Mouse (Mus musculus) kidney, adult 18-20 months (tissue): ENCODE measurements around the gene Myadm.
"Not testable (repeated sequence)": the region's sequence is repeated elsewhere in the genome, so short reads cannot be mapped to it uniquely, and the experiment has no call there.

ENCODE experiments used
- DNase-seq: peaks from one replicate; pipeline ENCODE4 v3.0.0; 2021

Gene Myadm

GRCm38 (mm10) chr7:3291197-3291596 lies 2.3 kb downstream of the Myadm start:
- DNase-seq = no peak

DNA sequence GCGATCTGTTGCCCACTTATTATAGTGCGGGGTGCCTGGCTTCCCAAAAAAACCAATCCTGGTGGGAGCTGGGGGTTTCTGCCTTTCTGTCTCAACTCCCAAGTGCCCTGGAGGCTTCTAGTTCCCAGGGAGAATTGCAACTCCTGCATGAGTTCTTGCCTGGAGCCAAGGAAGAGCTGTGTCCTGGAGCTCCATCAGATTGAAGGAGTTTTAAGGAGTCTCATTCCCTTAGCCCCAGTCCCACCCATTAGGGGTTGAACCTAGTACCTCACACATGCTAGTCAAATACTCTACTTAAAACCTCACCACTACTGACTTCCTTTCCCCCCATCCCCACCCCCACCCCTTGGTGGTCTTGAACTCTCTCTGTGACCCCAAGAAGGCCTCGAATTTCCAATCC lies 2.9 kb downstream of the Myadm start:
- DNase-seq = no peak

GRCm38 (mm10) chr7:3292271-3292670 lies 3.4 kb downstream of the Myadm start:
- not testable (repeated sequence) for DNase-seq

DNA sequence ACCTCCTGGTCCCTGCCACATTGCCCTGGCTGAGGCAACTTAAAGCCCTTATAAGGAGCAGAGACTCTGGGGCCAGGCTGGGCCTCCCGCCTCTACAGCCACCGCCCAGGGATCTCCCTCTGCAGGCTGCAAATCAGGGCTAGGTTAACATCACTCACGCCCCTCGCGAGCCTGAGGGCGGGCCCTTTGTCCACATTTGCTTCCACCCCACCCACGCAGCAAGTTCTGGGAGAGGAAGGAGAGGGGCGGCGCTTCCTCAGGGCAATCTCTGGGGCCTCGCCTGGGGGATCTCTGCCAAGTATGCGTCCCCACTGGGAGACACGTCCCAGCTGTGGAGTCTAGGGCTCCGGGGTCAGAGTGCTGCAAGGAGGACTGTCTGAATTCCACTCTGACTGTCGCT lies 3.9 kb downstream of the Myadm start:
- peak; percentile 89 for DNase-seq

DNA sequence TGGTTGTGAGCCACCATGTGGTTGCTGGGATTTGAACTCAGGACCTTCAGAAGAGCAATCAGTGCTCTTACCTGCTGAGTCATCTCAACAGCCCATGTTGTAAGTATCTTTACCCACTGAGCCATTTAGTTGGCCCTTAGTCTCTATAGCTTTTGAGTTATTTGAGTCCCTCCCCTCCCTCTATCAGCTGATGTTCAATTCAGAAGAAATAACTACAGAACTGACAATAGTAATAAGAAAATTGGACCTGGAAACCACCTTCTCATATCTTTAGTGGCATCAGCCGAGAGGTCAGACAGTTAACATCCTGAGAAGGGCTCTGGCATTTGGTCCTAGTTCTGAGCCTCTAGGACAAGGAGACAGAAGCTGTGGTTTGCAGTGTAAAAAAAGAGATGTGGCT lies 5.9 kb downstream of the Myadm start:
- no peak for DNase-seq

GRCm38 (mm10) chr7:3295321-3296110 lies 6.6 kb downstream of the Myadm start:
- DNase-seq = no peak

DNA sequence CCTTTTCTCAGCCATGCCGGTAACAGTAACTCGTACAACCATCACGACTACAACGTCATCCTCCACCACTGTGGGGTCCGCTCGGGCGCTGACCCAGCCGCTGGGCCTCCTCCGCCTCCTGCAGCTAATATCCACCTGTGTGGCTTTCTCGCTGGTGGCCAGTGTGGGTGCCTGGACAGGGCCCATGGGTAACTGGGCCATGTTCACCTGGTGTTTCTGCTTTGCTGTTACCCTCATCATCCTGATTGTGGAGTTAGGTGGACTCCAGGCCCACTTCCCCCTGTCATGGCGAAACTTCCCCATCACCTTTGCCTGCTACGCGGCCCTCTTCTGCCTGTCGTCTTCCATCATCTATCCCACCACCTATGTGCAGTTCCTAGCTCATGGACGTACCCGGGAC lies 7.8 kb downstream of the Myadm start:
- no peak for DNase-seq

GRCm38 (mm10) chr7:3299941-3300617 lies 11.2 kb downstream of the Myadm start:
- no peak for DNase-seq

GRCm38 (mm10) chr7:3300891-3301627 lies 12.2 kb downstream of the Myadm start:
- DNase-seq = no peak

DNA sequence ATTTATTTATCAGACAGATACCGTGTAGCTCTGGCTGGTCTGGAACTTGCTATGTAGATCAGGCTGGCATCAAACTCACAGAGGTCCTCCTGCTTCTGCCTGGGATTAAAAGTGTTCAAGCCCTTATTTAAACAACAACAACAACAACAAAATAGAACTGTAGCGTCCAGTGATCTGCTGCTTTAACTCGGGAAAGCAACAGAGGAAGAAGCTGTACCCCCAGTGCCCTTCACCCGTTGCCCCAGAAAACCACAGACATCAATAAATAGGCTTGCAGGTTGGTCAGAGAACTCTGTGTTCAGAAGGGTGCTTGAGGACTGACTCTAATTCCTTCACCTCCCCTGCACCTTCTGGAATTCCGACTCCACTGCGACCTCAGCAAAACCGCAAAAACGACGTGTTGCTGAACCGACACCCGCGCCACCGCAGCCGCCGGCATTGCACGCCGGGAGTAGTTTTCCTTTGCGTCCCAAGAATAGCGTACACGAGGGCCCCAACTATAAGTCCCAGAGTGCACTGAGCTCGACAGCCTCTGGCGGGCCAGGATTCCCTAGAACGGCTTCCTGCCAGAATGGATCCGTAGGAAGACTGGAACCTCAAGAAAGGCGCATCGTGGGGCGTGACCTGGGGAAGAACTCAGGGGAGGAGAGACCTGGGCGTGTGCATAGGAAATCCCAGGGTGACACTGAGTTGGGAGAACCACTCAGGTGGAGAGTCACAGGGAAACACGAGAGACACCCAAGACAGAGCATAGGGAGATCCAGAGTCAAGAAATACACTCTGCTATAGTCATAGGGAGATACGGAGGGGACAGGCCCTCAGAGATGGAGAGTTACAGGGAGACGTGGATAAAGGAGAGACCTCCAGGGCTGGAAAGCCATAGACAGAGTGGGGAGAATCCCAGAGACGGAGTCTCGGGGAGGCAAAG lies 13.0 kb downstream of the Myadm start:
- DNase-seq = peak; percentile 25

DNA sequence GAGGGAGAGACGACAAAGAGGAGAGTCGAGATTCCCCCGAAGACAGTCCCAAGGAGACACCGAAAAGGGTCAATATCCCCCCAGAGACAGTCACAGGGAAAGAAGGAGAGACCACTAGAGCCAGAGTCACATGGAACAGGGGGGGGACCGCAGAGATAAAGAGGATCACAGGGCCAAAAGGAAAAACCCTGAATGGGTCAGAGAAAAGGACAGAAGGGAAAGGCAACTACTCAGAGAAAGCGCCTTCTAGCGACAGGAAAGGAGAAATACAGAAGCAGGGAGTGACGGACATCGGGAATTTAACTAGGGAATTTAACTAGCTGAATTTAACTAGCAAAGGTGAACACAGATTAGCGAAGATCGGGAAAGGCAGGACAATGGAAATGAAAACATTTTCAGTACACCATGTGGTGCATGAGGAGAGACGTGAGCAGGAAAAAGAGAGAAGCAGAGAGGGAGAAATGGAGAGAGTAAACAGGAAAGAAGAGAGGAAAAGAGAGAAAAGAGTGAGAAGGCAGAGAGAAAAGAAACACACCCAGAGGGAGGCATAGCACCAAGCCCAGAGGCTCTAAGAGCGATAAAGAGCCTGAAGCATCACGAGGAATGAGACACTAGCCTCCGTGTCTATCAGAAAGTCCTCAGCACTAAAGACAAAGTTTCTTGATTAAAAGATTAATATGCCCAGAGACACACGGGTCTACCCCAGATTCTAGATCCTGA lies 13.8 kb downstream of the Myadm start:
- DNase-seq = no peak

DNA sequence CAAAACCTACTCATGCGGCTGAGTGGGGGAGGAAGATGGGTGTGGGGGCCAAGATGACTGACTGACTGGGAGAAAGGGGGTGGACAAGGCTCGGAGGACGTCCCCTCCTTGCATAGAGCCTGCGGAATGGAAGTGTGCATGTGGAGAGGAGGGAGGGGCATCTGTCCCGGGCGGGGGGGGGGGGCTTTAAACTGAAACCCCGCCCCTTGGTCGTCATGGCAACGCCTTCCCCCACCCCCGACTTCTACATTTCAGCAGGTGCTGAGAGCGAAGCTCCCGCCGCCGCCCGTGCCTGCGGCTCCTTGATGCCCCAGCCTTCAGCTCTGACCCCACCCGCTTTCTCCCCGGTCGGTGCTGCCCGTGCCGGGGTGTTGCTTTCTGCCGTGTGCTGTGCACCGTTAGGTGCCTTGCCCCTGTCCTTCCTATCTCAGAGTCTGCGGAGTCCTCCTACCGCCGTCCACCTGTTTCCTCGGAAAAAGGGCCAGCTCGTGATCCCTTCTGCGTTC lies 14.4 kb downstream of the Myadm start:
- DNase-seq = no peak

- no peak for DNase-seq
Measured at GRCm38 (mm10) chr7:3303789-3304188, 14.9 kb downstream of the Myadm start.

GRCm38 (mm10) chr7:3304298-3304697 lies 15.4 kb downstream of the Myadm start:
- no peak for DNase-seq

DNA sequence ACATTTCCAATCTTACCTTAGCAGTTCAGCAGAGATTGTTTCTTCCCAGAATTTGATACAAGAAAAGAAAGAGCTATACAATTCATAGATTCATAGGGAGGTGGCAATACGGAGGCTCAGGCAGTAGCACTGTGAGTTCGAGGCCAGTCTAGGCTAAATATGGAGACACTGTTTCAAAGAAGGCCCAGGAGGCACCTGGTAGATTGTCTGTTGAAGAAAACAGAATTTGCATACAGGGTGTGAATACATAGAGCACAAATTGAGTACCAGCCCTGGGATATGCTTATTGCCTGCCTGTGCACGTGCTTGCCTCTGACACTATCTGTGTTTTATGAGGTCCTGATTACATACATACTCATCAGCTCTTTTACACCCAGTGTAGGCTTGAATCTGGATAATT lies 17.5 kb downstream of the Myadm start:
- no peak for DNase-seq

DNA sequence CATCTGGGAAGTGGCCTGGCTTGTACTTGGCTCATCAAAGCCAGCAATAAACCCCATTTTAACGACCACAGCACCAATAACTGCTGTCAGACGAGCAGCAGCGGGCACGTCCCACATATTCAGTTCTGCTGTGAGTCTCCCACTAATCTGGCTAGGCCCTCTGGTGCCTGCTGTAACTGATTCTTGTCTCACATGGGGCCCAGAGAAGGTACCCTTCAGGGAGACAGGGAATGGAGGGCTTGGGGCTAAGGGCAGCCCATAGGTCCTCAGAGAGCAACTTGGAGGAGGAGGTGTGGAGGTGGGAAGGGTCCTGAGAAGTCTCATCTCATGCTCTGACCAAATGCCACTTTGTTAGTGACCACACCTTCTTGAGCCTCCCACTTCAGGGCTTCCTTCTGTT lies 19.8 kb downstream of the Myadm start:
- no peak for DNase-seq

GRCm38 (mm10) chr7:3310233-3310632 lies 21.4 kb downstream of the Myadm start:
- no peak for DNase-seq

DNA sequence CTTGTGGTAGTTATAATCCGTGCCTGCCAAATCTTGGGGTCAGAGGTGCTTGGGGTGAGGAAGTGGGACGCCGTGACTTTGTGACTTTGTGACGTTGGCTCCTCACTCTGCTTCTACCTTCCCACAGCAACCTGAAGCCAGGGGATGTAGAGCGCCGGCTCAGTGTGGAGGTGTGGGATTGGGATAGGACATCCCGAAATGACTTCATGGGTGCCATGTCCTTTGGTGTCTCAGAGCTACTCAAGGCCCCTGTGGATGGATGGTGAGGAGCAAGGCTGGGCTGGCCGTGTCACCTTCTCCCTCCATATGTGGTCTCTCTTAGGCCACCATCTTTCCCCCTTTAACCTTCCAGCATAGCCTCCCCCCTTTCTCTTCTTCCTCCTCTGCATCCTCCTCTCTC lies 24.7 kb downstream of the Myadm start:
- DNase-seq = no peak

DNA sequence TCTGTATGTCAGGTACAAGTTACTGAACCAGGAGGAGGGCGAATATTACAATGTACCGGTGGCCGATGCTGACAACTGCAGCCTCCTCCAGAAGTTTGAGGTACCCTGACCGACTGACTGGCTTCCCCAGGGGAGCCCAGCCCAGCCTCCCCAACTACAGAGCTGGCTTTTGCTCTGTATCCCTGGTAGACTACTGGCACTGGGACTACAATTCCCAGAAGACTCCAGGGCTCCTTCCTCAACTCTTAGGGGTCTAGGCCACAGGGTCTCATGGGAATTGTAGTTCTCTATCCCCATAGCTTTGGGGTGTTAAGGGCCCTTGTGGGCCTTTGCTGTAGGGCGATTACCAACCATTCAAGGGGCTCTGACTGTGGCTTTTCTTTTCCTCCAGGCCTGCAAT lies 25.2 kb downstream of the Myadm start:
- no peak for DNase-seq

DNA sequence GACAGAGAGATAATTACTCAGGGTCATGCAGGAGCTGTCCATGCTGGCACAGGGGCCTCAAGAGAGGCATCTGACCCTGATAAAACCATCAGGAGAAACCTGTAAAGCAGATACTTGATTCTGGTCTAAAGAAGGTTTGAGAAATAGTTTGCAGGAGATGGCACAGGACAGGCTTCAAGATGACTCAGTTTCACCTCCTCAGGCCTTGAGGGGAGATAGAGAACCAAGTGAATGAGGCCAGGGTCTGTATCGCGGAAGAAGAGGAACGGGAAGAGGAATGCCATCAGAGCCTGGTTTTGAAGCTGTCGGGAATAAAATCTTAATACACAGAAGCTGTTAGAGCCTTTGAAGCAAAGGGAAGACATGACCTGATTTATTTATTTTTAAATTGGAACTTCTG lies 28.8 kb downstream of the Myadm start:
- DNase-seq = no peak

DNA sequence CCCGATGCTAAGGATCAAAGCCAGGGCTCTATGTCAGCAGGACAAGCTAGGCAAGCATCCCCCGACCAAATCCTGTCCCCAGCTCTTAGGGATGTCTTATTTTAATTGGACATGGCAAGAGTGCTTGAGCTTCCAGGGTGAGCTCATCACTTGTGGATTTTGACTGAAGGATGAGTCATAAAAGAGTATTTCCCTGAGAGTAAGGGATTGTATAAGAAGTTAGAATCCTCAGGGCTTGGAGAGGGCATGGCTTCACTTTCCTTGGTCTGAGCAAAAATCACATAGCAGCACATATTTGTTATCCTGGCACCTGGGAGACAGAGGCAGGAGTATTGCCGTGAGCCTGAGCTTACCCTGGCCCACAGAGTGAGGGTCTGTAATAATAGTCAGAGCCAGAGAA lies 32.0 kb downstream of the Myadm start:
- no peak for DNase-seq

DNA sequence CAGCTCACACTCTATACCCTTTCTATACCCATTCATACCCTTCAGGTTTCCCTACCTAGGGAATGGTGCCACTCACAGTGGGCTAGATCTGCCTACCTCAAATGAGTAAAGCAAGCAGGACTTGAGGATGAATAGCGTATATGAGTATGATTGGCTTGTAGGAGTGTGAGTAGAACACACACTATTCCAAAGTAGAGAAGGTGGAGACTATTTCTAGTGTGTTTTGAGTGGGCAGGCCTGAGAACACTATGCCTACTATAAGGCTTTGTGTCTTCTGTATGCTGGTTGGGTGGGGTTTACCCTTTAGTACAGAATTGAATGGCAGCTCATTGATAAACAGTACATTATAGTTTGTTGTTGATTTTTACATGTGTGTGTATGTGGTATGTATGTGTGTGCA lies 34.9 kb downstream of the Myadm start:
- DNase-seq = no peak
